Mouse (Mus musculus) layer of hippocampus, adult 11-12 months (tissue): Measurements from ENCODE around the gene Olfr47.
A peak's percentile ranks its signal among the peaks of the same experiment; 100 is the strongest.
"Not testable (repeated sequence)": the region's sequence is repeated elsewhere in the genome, so short reads cannot be mapped to it uniquely, and the experiment has no call there.

Experiments
- DNase-seq: peaks from one replicate; pipeline ENCODE4 v3.0.0; 2022; ENCODE audit warnings: low spot score

Gene Olfr47

GRCm38 (mm10) chr6:43231255-43231654 is at the start of gene Olfr47:
TSS of gene Olfr47 (plus strand) at chr6:43231529.
- DNase-seq: not testable (repeated sequence)

DNA sequence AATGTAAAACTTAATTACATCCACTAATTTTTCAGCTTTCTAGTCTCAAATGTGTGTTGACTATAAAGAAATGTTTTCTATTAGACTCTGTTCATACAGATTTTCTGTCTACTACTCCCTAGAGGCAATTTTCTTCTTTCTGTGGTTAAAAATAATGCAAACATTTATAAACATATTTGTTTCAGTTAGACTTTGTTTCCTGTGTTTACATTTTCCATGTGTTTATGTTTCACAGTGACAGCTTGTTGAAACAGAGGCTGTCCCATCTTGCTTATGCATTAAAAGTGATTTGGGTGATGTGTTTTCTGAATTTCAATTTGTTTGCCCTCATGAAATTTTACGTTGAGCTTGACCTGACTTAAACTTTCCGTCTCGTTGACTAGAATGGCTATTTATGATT is 40.3 kb upstream of the Olfr47 start:
- no peak for DNase-seq

- DNase-seq: no peak
Observed at GRCm38 (mm10) chr6:43196781-43197180, 34.5 kb upstream of the Olfr47 start, which contains the start of gene Olfr435. TSS of gene Olfr435 (plus strand) at chr6:43197146.

- DNase-seq: no peak
Observed at GRCm38 (mm10) chr6:43198094-43198493, 33.2 kb upstream of the Olfr47 start.

GRCm38 (mm10) chr6:43202786-43203185 is 28.5 kb upstream of the Olfr47 start:
- DNase-seq: no peak

DNA sequence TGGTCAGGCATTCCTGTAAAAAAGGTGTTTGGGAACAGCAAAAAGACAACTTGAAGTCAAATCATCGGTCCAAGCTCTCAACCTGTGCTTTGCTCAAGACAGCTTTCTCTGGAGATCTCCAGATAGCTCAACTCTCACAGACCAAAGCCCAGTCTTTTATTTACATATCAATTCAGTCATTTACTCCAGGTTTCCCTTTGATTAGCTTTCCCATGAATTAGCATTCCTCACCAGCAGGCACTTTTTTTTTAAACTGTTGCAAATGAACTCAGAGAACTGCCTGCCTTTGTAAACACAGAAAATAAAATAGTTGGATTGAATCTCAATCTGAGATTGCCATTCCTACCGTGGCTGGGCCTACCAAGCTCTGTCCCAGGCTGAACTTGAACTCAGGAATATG is 26.0 kb upstream of the Olfr47 start:
- no peak for DNase-seq

DNA sequence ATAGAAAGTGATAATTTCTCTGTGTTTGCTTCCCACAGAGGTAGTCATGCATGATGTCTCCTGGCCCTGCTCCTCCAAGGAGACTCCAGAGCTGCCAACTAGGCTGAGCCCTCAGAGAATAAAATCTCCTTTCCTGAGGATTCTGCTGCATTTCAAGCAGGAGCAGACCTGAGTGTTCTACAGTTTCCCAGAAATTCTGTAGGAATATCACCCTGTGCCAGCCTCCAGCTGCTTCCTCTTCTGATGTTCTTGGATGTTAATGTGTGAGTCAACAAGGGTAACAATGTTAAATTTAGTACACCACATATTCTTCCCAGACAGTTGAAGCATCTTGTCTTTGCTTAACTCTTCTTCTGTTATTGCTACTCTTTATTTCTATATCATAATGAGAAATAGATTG is 18.5 kb upstream of the Olfr47 start, which contains the start of gene Olfr434:
Gene Olfr434, plus strand, starts transcription at position 149 of the 400 bp plus-strand sequence.
- DNase-seq: peak; percentile 4

DNA sequence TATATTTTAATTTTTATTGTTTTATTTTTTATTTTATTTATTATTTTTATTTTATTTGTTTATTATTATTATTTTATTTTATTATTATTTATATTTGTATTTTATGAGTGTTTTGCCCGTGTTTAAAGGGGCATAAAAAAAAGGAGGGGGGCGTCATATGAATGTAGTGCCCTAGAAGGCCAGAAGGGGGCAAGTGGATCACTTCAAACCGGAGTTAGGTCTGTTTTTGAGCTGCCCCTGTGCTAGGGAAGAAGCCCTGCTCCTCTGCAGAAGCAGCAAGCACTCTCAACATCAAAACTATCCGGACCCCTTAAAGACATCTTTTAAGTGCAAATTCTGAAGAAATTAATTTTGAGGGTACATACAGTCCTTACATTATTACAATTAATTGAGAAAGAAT is 10.7 kb downstream of the Olfr47 start:
- DNase-seq: no peak

- no peak for DNase-seq
Observed at GRCm38 (mm10) chr6:43247396-43247795, 16.1 kb downstream of the Olfr47 start.

- no peak for DNase-seq
Observed at GRCm38 (mm10) chr6:43252994-43253393, 21.7 kb downstream of the Olfr47 start.

DNA sequence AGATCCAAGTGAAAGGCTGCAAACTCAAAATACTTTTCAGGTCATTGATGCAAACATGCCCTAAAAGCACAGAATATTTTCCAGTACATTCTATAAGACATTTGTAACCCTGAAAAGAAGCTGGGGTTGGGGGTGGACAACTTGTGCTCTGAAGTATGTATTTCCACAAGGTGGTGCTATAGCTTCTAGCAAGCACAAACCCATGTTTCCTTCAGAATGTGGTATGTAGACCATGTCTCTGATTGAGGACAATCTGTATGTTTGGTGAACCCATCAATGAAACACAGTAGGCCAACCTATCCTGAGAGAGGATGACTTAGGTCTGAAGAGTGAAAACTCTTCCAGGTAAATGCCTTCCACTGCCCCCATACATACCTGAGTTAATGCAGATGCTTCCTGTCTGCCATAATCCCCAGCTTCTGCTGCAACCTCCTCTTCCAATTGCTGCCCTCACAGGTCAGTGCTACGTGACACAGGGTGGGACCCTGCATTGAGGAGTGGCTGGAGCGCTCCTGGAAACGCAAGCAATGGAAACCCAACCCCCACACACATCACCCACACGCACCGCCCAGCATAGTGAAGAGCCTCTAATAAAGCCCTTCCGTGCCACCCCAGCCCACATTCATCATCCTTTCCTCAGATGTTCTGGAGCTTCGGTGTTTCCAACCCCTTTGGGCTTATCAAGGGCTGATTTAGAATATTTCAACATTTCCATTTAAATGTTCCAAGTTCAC is 23.0 kb downstream of the Olfr47 start:
- no peak for DNase-seq

DNA sequence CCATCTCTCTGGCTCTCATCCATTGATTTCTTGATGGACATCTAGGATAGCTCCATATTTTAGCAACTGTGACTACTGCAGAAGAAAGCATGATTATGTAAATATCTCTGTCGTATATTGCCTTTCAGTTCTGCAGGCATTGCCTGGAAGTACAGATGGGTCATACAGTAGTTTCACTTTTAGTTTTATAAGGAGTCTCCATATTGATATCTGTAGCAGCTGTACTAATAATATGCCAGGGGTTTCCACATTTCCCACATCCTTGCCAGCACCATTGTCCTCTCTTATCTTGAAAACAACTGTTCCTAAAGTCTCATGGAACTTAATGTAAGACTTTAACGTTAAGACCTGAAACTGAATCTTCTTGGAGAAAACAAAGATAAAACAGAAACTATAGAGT is 29.4 kb downstream of the Olfr47 start:
- DNase-seq: no peak

DNA sequence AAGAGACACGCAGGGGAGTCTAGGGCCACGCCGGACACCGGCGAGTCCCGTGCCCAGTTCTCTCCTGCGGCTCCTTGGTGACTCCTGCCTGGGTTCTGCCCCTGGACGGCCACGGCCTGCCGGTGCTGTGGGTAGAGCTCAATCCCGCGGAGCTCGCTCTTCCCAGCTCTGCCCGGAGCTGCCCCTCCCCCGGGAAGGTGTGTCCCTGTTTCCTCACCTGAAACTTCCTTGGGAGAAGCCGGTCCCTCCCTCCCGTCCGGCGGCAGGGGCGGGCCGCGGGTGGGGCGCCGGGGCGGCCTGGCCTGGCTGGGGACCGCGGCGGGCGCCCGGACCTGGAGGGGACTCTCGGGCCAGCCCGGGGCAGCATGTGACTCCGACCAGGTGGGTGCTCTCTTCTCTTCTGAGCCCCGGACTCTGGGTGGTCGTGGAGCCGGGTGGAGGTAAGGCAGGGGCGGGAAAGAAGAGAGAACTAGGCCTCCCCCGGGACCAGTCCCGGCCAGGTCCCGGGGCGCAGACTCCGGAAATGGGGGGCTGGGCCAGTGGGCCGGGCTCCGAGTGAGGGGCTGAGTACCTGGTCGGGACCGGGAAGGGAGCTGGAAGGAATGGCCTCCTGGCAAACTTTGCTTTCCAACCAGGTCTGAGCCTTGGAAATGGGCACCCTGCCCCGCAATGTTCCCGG is 34.2 kb downstream of the Olfr47 start, which contains the start of gene Arhgef5:
Gene Arhgef5, plus strand, starts transcription at position 220 of the 679 bp plus-strand sequence.
- DNase-seq: no peak

DNA sequence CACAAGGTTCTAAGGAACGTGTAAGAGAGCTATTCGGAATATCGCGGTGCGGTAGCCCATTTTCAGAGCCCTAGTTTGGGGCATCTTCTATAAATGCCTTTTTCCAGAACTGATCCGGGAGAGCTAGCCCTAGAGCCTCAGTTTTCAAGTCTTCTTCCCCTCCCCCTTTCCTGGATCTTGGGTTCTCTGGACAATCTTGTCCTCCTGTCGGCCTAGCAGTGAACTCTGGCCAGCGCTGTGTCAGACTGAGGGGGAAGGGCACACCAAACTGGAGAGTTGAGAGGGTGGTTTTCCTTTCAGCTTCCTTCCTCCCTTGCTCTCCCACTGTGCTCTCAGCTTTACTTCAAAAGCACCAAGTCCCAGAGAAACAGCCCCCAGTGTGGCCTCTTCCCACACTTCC is 35.0 kb downstream of the Olfr47 start:
- DNase-seq: no peak

GRCm38 (mm10) chr6:43272597-43272996 is 41.3 kb downstream of the Olfr47 start:
- DNase-seq: no peak

DNA sequence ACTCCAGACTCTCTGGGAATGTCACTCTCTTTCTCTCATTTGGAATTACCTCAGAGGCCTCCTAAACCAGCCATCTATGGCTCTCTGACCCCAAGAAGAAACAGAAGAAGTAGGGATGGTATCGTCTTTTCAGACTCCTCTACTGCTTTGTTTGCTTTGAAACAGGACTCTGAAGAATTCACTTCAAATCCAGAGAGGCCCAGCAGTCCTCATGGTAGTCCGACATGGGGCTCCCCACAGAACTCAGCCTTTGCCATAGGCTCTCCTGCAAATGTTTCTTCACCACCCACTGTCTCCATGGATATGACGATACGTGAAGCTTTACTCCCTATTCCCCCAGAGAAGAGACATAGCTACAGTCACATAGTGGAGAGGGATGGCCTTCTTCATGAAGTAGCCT is 42.8 kb downstream of the Olfr47 start:
- DNase-seq: no peak

- no peak for DNase-seq
Observed at GRCm38 (mm10) chr6:43278247-43278646, 46.9 kb downstream of the Olfr47 start.

GRCm38 (mm10) chr6:43280481-43280880 is 49.2 kb downstream of the Olfr47 start:
- no peak for DNase-seq
